Mouse (Mus musculus) heart, postnatal 10 days (tissue): Measurements from ENCODE around the gene Fxyd5. TPM values are rescaled to one million over a fixed set of nuclear protein-coding genes. Genes with fewer than 3 reads are reported as not detected.

Experiments used
- DNase-seq, 2 experiments: peaks; one replicate each; pipeline ENCODE4 v3.0.0; 2021
- intact Hi-C: fragments of 180-260 bp; cut with DNase I; formaldehyde crosslinking; loops from one replicate; pipeline ENCODE4 v1.15.1; 2025
- total RNA-seq, 2 experiments: library from RNA; stranded (reverse); gene quantifications; 2 replicates each; pipeline ENCODE4 v1.2.3; 2021

The Fxyd5 gene
- total RNA-seq, 2 experiments from 2014 or later, result 30.4 to 33.5 TPM

DNA sequence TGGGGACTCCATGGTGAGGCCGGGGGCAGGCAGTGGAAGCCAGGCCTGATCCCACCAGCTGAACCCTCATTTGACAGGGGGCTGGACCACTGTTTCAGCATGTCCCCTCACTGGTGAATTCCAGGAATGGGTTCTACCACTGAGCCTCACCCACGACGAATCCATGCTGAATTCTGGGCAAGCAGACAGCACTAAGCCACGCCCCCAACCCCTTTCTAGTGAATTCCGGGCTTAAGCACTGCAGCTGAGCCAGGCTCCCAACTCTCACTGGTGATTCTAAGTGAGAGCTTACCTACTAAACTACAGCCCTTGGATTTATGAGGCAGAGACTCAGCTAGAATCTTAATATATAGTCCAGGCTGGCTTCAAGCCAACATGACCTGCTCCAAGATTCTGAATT, 25.6 kb upstream of the Fxyd5 start:
- peak; percentile 47 to 63 for DNase-seq
- intact Hi-C loops, result no loop called here

DNA sequence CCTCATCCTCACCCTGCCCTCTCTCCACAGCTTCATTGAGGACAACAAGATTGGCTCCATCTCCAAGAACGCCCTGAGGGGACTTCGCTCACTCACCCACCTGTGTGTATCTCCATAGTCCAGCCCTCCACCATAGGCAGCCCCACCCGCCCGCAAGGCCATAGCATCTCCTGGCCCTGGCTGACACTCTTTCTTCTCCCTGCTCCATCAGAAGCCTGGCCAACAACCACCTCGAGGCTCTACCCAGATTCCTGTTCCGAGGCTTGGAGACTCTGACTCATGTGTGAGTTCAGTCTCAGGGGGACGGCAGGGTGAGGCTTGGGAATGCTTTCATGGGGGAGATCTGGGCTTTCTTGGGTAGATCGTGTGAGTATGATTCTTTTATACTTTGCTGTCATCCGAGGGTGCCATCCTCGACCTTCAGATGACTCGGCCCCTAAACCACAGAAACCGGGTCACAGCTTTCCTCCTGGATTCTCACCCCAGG, 20.8 kb upstream of the Fxyd5 start:
- no peak for DNase-seq
- intact Hi-C loops, result no loop called here

DNA sequence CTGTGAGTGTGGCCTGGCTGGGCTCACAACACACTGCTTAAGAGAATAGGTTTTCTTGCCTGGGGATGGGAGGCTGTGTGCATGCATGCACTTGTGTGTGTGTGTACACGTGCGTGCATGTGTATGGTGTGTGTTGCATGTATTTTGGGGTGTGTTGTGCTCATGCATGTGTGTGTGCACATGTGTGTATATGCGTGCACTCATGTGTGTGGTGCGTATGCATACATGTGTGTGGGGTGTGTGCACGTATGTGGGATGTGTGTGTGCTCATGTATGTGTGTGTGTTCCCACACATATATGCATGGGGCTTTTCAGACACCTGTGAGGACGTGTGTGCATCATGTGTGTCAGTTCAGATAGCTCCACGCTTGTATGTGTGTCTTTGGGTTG, 18.3 kb upstream of the Fxyd5 start:
- intact Hi-C loops, result no loop called here

DNA sequence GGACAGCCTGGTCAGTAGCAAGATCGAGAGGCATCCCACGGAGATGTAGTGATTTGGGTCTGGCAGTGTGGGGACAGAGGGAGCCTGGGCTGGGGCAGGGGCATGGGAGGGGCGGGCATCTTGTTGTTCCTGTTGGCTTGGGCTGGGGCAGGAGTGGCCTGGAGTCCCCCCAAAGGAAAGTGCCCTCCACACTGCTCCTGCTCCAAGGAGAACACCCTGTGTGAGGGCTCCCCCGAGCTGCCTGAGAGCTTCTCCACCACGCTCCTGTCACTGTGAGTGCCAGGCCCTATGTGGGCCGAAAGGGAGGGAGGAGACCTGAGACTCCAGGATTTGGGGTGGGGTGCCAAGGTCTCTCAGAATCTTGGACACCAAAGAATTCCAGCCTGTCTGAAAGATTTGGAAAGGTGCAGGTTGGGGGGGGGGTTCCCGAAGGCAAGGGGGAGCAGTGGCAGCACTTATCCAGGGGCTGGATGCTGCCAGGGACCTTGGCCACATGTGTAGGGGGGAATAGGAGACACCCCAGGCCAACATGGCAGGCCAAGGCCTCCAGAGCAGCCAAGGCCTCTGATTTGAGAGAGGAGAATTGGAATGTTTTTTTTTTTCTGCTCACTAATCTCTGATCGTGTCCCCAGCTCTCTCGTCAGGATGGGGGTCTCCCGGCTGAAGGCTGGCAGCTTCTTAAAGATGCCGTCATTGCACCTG, 17.8 kb upstream of the Fxyd5 start:
- no peak for DNase-seq
- intact Hi-C loops, result loop anchor here (1.0 to 5.0 kb wide), 3 partner anchors 18 to 117 kb away; no protein-coding TSS in a partner anchor

More for the DNA sequence above, 18.3 kb upstream of the Fxyd5 start:
- no peak for DNase-seq

DNA sequence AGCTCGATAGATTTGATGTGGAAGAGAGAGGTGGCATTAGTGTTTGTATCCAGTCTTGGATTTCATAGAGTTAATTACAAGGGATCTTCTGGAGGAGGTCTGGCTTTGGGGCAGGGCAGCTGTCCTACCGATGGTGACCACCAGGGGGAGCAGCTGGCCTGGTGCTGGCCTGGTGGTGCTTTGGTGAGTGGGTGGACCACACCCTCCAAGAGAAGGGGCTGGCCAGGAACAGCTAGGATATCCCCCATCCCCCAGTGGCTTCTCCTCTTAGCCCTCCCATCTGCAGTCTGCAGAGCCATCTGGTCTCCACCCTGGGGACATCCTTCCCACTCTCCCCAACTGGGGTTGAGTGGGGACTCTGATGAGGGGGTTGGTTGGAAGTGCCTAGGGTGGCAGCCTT, 16.8 kb upstream of the Fxyd5 start, which contains the start of gene Lgi4:
Lgi4 (plus strand) TSS at position 235 of the 400 bp plus-strand sequence.
- DNase-seq, result peak; percentile 93 to 95
- intact Hi-C loops, result loop anchor here (1.0 to 5.0 kb wide), 3 partner anchors 19 to 118 kb away; no protein-coding TSS in a partner anchor

DNA sequence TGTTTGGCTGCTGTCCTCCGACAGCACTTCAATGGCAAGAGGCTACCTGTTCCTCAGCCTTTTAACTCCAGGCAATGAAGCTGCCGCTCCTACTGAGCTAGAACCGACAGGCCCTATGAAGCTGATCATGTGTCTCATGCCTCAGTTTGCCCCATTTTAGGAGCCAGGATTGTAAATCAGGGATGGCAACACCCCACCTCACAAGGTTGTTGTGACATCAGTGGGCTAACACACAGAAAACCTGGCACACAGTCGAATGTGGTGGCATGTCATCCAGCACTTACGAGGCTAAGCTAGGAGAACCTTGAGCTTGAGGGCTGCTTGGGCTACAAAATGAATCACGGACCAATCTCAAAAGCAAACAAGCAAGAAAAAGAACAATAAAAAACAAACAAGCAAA, 15.9 kb upstream of the Fxyd5 start:
- DNase-seq, result no peak
- intact Hi-C loops, result loop anchor here (5.0 kb wide), 1 partner anchor 119 kb away; no protein-coding TSS in a partner anchor

DNA sequence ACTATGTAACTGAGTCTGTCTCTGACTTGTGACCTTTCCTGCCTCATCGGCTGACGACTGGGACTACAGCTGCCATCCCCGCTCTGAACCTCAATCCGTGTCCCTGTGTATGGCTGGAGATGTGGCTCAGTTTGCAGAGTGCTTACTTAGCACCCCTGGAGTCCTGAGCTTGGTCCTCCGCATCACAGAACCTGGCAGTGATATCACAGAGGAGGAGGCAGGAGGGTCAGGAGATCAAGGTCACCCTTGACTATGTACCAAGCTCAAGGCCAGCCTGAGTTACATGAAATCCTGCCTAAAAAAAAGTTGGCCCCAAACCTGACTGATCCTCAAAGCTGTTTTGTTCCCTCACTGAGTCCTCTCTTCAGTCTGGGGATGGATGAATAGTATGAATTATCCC, 15.4 kb upstream of the Fxyd5 start:
- DNase-seq, result no peak
- intact Hi-C loops, result loop anchor here (5.0 kb wide), 1 partner anchor 120 kb away; no protein-coding TSS in a partner anchor

DNA sequence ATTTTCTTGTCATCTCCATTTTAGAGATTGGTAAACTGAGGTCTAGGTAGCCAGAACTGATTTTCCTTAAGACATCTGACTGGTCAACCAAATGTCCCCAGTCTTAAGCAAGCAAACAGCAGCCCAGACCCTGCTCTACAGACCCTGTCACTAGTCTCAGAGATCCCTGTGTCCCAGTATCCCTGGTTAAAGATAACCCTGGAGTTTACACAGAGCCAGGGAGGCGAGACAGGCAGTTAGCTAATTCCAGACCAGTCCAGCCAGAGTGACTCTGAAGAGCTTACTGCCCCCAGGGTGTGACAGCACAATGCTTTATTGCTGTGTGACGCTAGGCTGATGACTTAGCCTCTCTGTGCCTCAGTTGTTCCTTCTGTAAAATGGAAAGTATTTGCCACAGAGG, 14.8 kb upstream of the Fxyd5 start, which contains the start of gene Fxyd1:
Fxyd1 (minus strand) TSS at position 129 of the 400 bp plus-strand sequence.
- DNase-seq, result no peak
- intact Hi-C loops, result loop anchor here (5.0 kb wide), 1 partner anchor 120 kb away; no protein-coding TSS in a partner anchor

DNA sequence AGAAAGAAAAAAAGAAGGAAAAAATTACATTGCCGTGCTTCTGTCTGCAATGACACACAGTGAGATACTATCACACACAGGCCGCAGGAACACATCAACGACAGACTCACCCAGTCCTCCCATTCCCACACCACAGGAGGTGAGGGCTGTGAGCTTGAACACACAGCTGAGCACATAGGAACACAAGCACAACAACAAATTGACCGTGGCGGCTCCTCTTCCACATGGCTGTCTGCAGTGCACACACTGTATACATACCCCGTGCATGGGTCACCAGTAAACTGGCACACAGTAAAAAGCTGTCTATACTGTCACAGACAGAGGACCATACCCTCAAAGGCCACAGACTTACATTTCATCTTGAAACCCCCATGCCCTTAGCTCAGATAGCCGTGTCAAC, 14.2 kb upstream of the Fxyd5 start:
- intact Hi-C loops, result loop anchor here (5.0 kb wide), 1 partner anchor 121 kb away; no protein-coding TSS in a partner anchor
- DNase-seq, result no peak

DNA sequence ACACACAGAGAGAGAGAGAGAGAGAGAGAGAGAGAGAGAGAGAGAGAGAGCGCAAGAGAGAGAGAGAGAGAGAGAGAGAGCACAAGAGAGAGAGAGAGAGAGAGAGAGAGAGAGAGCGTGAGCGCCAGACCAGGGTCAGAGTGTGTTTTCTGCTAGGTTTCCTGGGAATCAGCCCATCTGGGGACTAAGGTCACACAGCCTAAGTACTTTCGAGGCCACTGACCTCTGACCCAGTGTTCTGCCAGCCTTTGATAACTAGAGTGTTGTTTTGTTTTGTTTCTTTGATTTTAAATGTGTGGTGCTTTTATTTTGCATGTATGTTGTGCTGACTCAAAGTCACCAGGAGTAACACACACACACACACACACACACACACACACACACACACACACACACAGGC, 13.6 kb upstream of the Fxyd5 start:
- intact Hi-C loops, result loop anchor here (5.0 kb wide), 1 partner anchor 121 kb away; no protein-coding TSS in a partner anchor
- peak; percentile 49 to 61 for DNase-seq

DNA sequence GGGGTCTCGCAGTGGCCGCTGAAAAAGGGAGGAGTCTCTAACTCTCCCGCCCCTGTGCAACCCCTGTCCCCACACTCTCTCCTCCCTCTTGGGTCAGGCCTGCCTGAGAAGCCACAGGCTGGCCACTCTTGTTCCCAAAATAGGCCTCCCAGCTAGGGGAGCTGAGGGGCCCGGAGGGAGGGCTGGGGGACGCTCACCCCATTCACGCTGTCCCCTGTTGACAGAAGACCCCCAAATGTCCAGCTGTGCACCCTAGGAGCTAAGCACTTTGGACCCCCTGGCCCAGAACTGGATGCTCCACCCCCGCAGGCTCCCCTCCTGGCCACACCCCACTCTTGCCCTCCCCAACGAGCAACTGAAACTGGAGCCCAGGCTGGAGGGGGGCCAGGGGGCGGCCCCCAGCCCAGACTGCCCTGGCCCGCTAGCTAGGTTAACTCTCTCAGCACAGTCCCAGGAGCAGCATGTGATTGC, 13.1 kb upstream of the Fxyd5 start:
- intact Hi-C loops, result loop anchor here (5.0 kb wide), 1 partner anchor 122 kb away; no protein-coding TSS in a partner anchor
- peak; percentile 94 for DNase-seq

DNA sequence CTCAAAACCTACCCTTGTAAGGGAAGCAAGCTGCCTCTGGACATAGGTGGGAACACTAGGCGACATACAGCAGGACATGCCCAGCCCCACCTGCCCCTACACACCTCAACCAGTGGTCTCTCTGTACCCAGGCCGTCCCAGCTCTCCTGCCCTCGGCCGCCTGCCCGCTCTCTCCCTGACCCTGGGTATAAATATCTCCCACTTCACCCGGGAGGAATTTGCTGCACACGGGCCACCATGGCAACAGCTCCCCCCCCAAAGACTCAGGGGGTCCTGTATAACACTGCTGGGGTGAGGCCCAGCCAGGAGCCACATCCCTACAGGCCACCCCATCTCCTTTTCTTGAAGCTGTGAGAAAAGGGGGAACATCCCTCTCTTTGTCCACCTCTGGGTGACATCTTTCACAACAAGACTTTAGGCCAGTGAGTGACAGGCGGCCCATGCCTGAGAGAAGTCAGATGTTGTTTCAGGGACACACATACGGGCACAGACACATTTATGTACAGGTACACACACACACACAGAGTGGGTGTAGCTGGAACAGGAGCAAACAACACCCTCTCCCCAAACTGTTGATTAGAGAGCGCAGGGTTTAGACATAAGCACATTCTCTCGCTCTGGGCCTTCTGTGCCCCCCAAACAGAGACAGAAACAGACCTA, 12.5 kb upstream of the Fxyd5 start:
- intact Hi-C loops, result loop anchor here (5.0 kb wide), 1 partner anchor 123 kb away; no protein-coding TSS in a partner anchor
- DNase-seq, result peak; percentile 81 to 82

DNA sequence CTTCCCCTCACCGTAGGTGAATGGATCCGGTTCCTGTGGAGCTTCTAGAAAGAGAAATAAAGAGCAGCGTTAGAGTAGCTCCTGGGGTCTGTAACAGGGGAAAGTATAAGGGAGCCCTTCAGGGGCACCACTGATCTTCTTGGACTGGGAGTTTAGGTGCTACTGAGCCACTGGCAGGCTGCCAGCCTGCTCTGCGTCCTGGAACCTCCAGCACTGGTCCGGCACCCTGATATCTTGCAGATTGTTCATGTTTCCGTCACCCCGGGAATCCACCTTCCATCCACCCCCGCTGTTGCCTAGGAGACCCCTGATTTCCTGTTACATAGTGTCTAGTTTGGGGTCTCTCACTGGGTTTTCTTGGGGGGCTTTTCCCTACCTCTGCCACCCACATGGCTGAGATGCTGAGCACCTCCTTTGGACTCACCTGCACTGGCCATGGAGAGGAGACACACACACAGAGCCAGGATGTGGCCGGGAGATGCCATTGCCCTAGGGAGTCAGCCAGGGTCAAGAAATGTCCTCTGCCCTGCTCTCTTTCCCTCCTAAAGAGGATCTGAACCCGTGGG, 11.7 kb upstream of the Fxyd5 start:
- DNase-seq, result peak in 1 of 2 experiments; percentile 43
- intact Hi-C loops, result no loop called here

DNA sequence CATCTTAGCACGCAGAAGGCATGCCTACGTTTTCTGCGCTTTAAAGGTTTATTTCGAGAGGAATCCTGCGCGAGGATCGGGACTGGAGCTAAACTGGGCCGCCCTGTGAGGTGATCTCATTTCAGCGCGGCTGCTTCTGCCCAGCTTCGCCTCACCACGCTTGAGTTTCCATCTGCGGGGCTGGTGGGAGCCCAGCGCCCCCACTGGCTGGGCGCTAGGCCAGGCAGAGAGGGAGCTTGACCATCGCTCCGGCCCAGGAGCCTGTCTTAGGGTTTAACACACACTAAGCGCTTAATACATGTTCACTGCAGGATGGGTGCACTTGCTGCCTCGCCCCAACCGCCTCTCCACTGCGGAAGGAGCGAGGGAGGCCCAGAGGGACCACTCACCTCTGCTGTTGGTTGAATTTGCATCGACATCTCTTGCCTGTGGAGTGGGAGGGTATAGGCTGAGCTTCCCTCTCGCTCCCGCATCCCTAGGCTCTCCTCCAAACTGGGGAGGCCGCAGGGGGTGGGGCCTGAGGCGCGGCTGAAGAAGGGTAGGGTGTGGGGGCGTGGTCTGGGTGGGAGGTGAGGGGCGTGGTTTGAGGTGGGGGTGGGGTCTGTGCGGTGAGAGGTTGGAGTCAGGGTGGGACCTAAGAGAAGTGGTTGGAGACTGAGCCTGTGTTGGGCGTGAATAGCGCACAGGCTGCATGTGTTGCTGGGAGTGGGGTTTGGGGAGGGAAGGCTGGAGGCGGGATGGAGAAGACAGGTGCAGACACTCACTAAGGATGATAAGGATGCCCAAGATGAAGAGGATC, 10.6 kb upstream of the Fxyd5 start:
- intact Hi-C loops, result no loop called here
- peak; percentile 51 to 67 for DNase-seq

DNA sequence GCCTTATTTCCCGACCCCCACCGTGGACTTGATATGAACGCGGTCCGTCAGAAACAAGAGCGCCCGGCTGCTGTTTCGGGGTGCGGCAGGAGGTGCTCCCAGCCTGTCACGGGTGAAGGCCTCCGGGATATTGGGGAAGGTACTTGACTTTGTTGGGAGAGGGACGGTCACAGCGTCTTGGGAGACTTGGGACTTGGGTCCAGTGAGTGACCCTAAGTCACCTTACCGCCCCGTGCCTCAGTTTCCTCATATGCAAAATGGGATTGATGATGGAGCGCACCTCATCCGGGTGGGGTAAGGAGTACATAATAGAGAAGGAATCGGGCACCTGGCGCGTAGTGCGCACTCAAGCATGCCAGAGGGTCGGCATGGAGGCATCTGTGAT, 10.0 kb upstream of the Fxyd5 start:
- no peak for DNase-seq
- intact Hi-C loops, result no loop called here

DNA sequence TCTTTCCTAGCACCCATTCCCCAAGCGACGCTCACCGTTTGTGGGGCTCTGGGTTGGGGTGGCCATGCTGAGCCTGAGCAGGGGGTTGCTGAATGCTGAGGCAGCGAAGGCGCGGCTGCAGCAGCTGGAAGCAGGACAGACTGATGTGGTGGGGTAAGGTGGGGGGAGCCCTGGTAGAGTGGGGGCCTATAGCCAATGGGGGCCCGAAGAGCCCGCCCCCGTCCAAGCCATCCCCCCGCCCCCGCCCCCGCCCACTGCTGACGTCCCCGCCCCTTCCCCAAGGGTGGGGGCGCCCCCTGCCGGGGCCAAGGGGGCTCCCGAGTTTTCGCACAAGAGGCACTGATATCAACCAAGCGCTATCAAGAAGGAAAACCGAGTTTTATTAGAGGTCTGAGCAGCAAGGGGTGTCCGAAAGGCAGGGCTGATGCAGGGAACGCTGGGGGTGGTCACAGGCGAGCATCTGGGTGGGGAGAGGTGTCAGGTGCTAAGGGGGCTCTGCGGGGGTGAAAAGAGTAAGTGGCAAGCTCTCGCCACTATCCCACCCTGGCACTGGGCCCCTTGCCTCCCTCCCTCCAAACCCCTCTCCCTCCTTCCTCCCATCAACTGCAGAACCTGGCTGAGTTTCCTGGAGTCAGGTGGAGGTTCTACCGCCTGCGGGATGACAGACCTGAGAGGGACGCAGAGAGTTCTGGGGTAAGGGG, 9.2 kb upstream of the Fxyd5 start, which contains the start of gene Fxyd7:
Fxyd7 (minus strand) TSS at position 147 of the 701 bp plus-strand sequence.
- intact Hi-C loops, result no loop called here
- DNase-seq, result no peak

DNA sequence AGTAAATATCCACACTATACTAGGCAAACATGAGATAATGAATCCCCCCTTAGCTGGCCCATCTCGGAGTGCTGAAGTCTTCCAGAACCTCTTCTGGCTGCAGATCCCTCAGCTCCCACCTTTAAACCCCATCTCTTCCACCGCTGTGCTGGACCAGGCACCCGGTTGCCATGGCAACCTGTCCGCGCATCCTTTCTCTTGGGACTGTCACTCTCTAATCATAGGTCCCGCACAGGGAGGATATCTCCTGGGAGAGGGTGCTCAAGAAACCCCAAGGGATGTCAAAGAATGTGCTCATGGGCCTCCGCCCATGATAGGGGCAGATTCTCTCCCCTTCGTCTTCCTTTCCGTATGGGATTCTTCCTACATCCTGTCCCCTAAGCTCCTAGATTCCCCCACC, 8.6 kb upstream of the Fxyd5 start:
- intact Hi-C loops, result no loop called here
- DNase-seq, result no peak

DNA sequence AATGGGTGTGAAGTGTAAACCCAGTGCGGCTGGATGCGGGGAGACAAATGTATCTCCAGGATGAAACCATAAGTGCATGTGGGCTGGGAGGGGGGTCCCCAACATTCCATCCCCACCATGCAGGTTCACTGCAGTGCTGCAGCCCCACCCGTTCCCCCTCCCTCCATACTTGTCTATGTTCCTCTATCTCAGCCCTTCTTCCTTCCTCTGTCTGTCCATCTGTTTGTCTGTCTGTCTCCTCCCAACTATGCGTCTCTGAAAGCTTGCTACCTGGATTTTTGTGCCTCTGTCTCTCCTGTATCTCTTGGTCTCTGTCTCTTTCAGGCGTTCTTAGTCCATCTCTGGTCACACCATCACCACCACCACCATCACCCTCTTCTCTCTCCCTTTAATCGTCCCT, 8.2 kb upstream of the Fxyd5 start:
- intact Hi-C loops, result no loop called here

DNA sequence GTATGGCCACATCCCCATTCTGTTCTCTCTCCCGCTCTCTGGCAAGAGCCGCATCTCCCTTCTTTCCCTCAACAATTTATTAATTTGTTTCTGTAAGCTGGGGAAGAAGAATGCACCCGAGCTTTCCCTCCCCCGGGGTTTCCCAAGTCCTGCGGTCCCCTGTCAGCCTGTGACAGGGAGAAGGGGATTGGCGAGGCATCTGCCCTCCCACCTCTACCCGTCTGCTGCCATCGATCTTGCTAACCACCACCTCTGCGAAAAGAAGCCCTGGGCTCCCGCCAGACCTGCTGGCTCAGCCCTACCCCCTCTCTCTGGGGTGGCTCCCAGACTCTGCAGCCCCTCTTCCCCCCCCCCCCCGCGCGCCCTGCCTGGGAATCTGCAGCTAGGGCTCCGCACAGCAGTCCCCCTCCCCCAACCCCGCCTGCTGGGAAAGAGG, 7.6 kb upstream of the Fxyd5 start:
- no peak for DNase-seq
- intact Hi-C loops, result no loop called here

More for the DNA sequence above, 8.2 kb upstream of the Fxyd5 start:
- DNase-seq, result no peak
